Mouse (Mus musculus): ENCODE data around the gene Nxn.

- TF ChIP-seq GABPA (IDR thresholded peaks at IDR 0.05; ENCODE audit: low read depth, low read length) (no peak), MAX (IDR thresholded peaks at IDR 0.05; ENCODE audit: low read length) (no peak), CTCF (IDR thresholded peaks at IDR 0.05 in 2 of 3, conservative IDR thresholded peaks at IDR 0.05 in 1 of 3; ENCODE audit: control insufficient read depth in 1 of 3, insufficient read depth in 1 of 3, low read depth in 2 of 3, low read length in 3 of 3, poor library complexity in 1 of 3, severe bottlenecking in 1 of 3) (no peak), MAFK (IDR thresholded peaks at IDR 0.05; ENCODE audit: borderline replicate concordance, low read depth, low read length) (no peak), ZKSCAN1 (IDR thresholded peaks at IDR 0.05; ENCODE audit: low read depth, low read length) (no peak), KAT2A (conservative IDR thresholded peaks at IDR 0.05; ENCODE audit: low read depth, low read length) (no peak), POLR2A (IDR thresholded peaks at IDR 0.05; ENCODE audit: control insufficient read depth in 1 of 2, insufficient read depth in 1 of 2, low read depth in 1 of 2, low read length in 2 of 2, poor library complexity in 1 of 2) (no peak), MYC (IDR thresholded peaks at IDR 0.05; ENCODE audit: low read depth, low read length) (no peak), RAD21 (IDR thresholded peaks at IDR 0.05; ENCODE audit: low read depth, low read length) (no peak), EP300 (IDR thresholded peaks at IDR 0.05; ENCODE audit: low read depth in 1 of 2, low read length in 2 of 2) (no peak), GATA1 (IDR thresholded peaks at IDR 0.05; ENCODE audit: low read depth, low read length) (no peak), USF2 (IDR thresholded peaks at IDR 0.05; ENCODE audit: borderline replicate concordance in 1 of 2, insufficient read depth in 1 of 2, low read depth in 1 of 2, low read length in 2 of 2) (no peak)
Observed at GRCm38 (mm10) chr11:76213841-76214240, 185.1 kb downstream of the Nxn start.
